Mouse (Mus musculus): ENCODE data around the gene Col4a5. TPM values are rescaled to one million over a fixed set of nuclear protein-coding genes. Genes with fewer than 3 reads are reported as not detected.

Gene Col4a5
- polyA plus RNA-seq (2015; fragmentation: Nextera tagmentation; extraction: Ambion mirVana): 7.3 and 8.5 TPM in 2 replicates

DNA sequence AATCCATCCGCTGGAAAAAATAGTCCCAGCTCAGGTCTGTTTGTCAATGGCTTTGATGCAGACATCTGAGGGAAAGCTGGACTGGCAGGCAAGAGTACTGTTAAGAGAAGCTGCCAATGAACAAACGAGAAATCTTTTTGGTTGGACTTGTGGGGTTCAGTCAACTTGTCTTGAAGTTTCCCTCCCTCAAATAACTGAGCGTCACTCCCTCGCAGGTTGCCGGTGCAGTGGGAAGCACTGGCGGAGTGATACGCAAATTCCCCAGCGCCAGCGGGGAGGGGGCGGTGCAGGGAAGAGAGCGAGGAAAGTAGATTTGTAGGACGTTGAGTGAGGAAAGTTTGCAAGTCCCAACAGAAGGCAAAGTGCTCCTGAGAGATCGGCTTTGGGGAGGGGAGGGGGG is at the start of gene Col4a5:
TSS of gene Col4a5 (plus strand) at position 276 of the 400 bp plus-strand sequence.
- Histone ChIP-seq H3K4me3 (replicated peaks) (peak within 1 kb of the TSS; percentile 41), H3K9ac (replicated peaks) (0 out of 2 replicates have a peak within 1 kb of the TSS, but pooled peaks have one; percentile 26), H3K4me1 (no peaks in the 10 kb centered on the region), H3K36me3 (no peaks in the 10 kb centered on the region), H3K9me3 (replicated peaks) (no peaks in the 10 kb centered on the region), H3K27ac (replicated peaks) (no peak within 1 kb of the TSS), H3K4me2 (peak within 1 kb of the TSS; percentile 64), H3K27me3 (replicated peaks) (peaks cover 31% of the 10 kb centered on the region)
- peak; percentile 79; the same call in 1 of the 2 replicates for ATAC-seq (ENCODE audit: low FRiP score)
- 5% methylated on average over 12 of the region's 13 CpGs for WGBS

DNA sequence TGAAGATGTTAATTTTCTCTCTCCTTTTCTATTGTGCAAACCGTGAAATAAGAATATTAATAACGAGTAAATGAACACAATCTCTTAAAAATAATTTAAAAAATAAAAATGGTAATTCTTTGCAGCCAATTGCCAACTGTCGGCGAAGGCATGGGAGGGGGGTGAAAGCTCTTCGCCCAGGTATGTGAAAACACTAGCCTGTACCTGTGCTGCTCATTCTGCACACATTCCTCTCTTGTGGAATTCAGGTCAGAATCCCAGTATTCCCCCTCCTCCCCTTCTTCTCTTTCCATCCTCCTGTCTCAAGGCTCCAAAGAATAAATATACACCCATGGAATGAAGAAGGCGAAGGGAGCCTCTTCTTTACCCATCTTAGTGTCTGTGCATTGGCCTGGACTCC is 38.4 kb upstream of the Col4a5 start:
- no peak overlapping the region for H3K4me3 ChIP-seq (replicated peaks)
- no peaks in the 10 kb centered on the region for H3K9me3 ChIP-seq (replicated peaks)
- H3K4me1 ChIP-seq: no peaks in the 10 kb centered on the region
- ATAC-seq (ENCODE audit: low FRiP score): no peak
- H3K9ac ChIP-seq (replicated peaks): no peak overlapping the region
- peaks cover 5% of the 10 kb centered on the region; the same call in 1 of the 2 replicates for H3K27me3 ChIP-seq (replicated peaks)
- no peak overlapping the region for H3K4me2 ChIP-seq
- WGBS: 89% methylated on average over 6 of the region's 6 CpGs
- no peaks in the 10 kb centered on the region for H3K36me3 ChIP-seq
- no peak overlapping the region for H3K27ac ChIP-seq (replicated peaks)

DNA sequence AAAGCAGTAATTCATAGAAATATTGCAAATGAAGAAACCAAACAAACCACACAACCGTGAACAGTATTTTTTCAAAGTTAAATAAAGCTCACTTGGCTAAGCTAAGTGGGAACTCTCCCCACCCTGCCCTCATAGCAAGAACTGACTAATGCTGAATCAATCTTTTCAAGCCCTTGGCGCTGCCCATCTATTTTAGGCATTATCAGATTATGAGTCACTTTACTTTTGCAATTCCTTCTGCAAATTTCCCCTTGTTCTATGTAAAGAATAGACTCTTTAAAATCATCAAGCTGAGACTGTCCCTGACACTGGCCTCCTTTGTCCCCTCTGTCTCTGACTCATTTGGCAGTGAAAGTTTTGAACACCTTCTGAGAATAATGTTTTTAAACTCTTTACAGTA is 35.8 kb upstream of the Col4a5 start:
- Histone ChIP-seq H3K27me3 (replicated peaks) (peaks cover 8% of the 10 kb centered on the region; the same call in 1 of the 2 replicates), H3K4me3 (replicated peaks) (no peak overlapping the region), H3K27ac (replicated peaks) (no peak overlapping the region), H3K4me2 (no peak overlapping the region), H3K36me3 (no peaks in the 10 kb centered on the region), H3K9me3 (replicated peaks) (no peaks in the 10 kb centered on the region), H3K4me1 (no peaks in the 10 kb centered on the region), H3K9ac (replicated peaks) (no peak overlapping the region)
- ATAC-seq (ENCODE audit: low FRiP score): no peak
- WGBS: 73% methylated on average over 2 of the region's 2 CpGs

DNA sequence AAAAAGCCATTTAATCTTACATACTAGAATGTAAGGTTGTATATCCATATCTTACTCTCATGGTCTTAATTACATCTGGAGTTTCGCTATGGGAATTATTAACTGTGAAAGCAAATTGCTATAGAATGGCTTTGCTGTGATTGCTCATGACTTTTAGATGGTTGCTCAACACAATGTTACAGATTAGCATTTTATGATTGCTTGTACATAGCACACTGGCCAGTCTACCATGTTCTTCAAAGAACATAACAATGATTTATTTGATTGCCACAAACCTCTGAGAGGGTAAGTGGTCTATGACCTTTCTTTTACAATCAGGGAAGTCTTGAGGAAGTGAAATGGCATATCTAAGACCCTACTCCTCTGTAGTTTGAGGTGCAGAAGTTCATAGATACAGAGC is 27.2 kb upstream of the Col4a5 start:
- Histone ChIP-seq H3K4me3 (replicated peaks) (no peak overlapping the region), H3K27me3 (replicated peaks) (peaks cover 20% of the 10 kb centered on the region; the same call in 1 of the 2 replicates), H3K4me2 (no peak overlapping the region), H3K9me3 (replicated peaks) (no peaks in the 10 kb centered on the region), H3K36me3 (no peaks in the 10 kb centered on the region), H3K27ac (replicated peaks) (no peak overlapping the region), H3K9ac (replicated peaks) (no peak overlapping the region), H3K4me1 (no peaks in the 10 kb centered on the region)
- ATAC-seq (ENCODE audit: low FRiP score): no peak
- WGBS: 67% methylated on average over 1 of the region's 1 CpGs

DNA sequence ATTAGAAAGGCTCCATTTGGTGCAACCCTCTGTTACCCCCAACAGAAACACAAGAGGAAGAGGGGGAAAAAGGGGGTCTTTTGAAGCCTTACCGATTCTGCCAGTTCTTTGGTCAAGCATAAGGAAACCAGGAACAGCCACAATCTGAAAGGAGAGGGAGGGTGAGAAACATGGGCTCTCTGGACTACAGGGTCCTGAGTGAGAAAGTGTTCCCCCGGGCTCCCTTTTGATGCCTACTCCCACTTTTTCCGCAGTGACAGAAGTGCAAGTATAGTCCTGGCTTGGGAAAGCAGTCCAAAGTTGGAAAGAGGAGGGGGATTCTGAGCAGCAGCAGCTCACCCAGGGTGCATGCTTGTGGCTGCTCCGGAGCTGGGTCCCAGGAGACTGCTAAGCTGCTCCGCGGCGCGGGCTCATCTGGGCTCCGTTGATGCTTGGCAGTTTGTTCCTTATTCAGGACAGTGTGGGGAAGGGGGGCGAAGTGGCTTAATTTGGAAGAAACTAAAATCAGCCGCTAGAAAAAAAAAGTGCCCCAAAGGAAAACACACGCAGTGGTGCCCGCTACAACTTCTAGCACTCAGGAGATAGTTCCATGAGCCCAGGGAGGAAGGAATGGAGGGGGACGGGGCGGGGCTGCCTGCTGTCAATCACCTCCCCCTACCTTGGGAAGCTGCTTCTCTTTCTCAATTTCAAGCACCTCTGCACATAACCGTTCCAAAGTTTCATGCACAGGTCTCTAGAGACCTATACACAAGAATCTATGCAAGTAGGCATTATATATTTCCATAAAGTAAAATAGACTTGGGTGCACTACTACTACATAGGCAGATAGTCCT is 1.5 kb upstream of the Col4a5 start, which contains the start of gene Col4a6:
TSS of gene Col4a6 (minus strand) at position 607 of the 833 bp plus-strand sequence.
- no peak within 1 kb of the TSS for H3K27ac ChIP-seq (replicated peaks)
- H3K36me3 ChIP-seq: no peaks in the 10 kb centered on the region
- peak within 1 kb of the TSS; percentile 64 for H3K4me2 ChIP-seq
- no peaks in the 10 kb centered on the region for H3K9me3 ChIP-seq (replicated peaks)
- no peaks in the 10 kb centered on the region for H3K4me1 ChIP-seq
- H3K4me3 ChIP-seq (replicated peaks): peak within 1 kb of the TSS; percentile 41
- WGBS: 19% methylated on average over 16 of the region's 16 CpGs
- ATAC-seq (ENCODE audit: low FRiP score): no peak
- no peak within 1 kb of the TSS for H3K9ac ChIP-seq (replicated peaks)
- H3K27me3 ChIP-seq (replicated peaks): peaks cover 31% of the 10 kb centered on the region

DNA sequence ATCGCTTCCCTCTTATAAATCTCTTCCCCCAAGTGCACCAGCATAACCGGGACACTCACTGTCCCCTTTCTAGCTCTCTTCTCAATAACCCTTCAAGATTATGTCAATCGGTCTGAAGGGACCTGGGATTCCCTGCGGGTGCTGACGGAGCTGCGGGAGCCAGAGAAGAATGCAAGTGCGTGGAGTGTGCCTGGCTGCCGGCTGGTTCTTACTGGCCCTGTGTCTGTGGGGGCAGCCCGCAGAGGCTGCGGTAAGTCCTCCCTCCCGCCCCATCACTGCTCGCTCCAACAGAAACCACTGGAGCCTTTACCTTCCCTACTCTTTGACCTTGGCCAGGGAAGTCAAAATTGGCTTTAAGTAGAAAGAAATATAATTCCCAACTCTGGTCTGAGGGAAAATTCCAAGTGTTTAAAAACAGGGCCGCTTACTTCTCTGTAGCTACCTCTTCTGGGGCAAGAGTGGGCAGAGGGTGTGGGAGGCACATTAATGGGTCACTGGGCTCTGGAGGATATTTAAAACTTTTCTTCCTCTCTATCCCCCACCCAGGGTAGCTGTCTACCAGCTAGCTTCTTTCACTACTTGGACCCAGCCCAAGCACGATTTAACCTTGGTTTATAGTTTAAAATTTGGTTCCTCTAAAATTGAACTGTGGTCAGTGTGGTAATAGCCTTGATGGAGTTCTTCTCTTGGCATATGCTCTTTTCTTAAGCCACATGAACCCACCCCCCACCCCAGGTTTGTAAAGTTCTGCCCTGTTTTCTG is 562 bp downstream of the Col4a5 start:
- no peak overlapping the region for H3K27ac ChIP-seq (replicated peaks)
- no peaks in the 10 kb centered on the region for H3K4me1 ChIP-seq
- ATAC-seq (ENCODE audit: low FRiP score): peak; percentile 50; the same call in 1 of the 2 replicates
- H3K4me2 ChIP-seq: peak overlapping the region; percentile 64
- H3K36me3 ChIP-seq: no peaks in the 10 kb centered on the region
- peaks cover 29% of the 10 kb centered on the region for H3K27me3 ChIP-seq (replicated peaks)
- whole genome bisulfite sequencing: 27% methylated on average over 14 of the region's 14 CpGs
- H3K9me3 ChIP-seq (replicated peaks): no peaks in the 10 kb centered on the region
- H3K4me3 ChIP-seq (replicated peaks): peak overlapping the region; percentile 41
- H3K9ac ChIP-seq (replicated peaks): 0 out of 2 replicates have a peak overlapping the region, but pooled peaks have one; percentile 26

DNA sequence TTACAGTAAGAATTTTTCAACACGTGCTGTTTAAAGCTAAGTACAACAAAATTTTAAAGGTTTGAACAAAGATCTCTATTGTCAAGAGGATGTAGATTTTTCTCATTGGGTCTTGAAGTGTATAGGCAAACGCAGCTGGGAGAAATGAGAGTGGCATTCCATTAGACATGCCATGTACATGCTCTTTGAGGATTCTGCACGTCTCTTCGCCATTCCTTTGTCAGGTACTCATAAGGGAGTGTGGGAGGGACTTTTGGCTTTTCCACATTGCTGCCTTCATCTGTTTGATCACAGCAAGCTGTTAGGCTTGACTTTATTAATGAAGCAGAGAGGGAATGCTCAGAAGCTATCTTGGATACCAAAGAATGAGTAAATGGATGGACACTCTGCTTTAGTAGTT is 19.4 kb downstream of the Col4a5 start:
- no peak overlapping the region for H3K9ac ChIP-seq (replicated peaks)
- no peak overlapping the region for H3K4me3 ChIP-seq (replicated peaks)
- no peaks in the 10 kb centered on the region for H3K4me1 ChIP-seq
- 64% methylated on average over 4 of the region's 4 CpGs for WGBS
- no peaks in the 10 kb centered on the region for H3K9me3 ChIP-seq (replicated peaks)
- H3K4me2 ChIP-seq: no peak overlapping the region
- no peak overlapping the region for H3K27ac ChIP-seq (replicated peaks)
- peaks cover 8% of the 10 kb centered on the region; the same call in 1 of the 2 replicates for H3K27me3 ChIP-seq (replicated peaks)
- ATAC-seq (ENCODE audit: low FRiP score): no peak
- H3K36me3 ChIP-seq: no peaks in the 10 kb centered on the region

DNA sequence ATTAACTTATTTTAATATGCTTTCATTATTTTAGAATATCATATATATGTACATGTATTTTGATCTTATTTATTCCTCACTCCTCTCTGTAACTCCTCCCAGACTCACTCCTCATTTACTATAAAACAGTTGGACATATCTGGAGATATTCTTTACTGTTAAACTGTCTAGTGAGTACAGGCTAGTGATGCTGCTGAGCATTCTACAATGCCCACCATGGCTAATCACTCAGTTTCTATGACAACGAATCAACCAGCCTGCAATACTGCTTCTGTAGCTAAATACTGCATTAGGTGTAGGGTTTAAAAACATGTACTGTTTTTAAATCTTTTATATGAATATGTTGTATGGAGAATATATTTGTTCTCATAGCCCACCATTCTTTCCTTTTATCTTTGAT is 27.9 kb downstream of the Col4a5 start:
- Histone ChIP-seq H3K4me1 (no peaks in the 10 kb centered on the region), H3K4me3 (replicated peaks) (no peak overlapping the region), H3K27me3 (replicated peaks) (no peaks in the 10 kb centered on the region), H3K4me2 (no peak overlapping the region), H3K27ac (replicated peaks) (no peak overlapping the region), H3K9me3 (replicated peaks) (no peaks in the 10 kb centered on the region), H3K9ac (replicated peaks) (no peak overlapping the region), H3K36me3 (no peaks in the 10 kb centered on the region)
- 83% methylated on average over 1 of the region's 1 CpGs for WGBS
- no peak for ATAC-seq (ENCODE audit: low FRiP score)

DNA sequence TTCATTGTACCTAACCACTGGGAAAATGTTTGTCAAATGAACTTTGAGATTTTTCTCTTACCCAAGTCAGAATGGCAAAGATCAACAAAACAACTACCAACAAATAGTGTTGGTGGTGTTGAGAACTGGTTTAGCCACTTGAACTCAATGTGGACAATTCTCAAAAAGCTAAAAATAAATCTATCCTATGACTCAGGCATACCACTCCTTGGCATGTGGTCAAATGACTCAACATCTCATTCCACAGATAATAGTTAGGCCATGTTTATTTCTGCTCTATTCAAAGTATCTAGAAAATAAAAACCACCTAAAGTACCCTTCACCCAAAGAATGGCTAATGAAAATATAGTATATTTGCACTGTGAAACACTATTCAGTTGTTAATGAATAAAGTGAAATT is 58.3 kb downstream of the Col4a5 start:
- no peak overlapping the region for H3K4me3 ChIP-seq (replicated peaks)
- H3K9me3 ChIP-seq (replicated peaks): no peaks in the 10 kb centered on the region
- H3K9ac ChIP-seq (replicated peaks): no peak overlapping the region
- no peak overlapping the region for H3K27ac ChIP-seq (replicated peaks)
- H3K4me2 ChIP-seq: no peak overlapping the region
- ATAC-seq (ENCODE audit: low FRiP score): no peak
- no peaks in the 10 kb centered on the region for H3K4me1 ChIP-seq
- no peaks in the 10 kb centered on the region for H3K36me3 ChIP-seq
- H3K27me3 ChIP-seq (replicated peaks): no peaks in the 10 kb centered on the region

DNA sequence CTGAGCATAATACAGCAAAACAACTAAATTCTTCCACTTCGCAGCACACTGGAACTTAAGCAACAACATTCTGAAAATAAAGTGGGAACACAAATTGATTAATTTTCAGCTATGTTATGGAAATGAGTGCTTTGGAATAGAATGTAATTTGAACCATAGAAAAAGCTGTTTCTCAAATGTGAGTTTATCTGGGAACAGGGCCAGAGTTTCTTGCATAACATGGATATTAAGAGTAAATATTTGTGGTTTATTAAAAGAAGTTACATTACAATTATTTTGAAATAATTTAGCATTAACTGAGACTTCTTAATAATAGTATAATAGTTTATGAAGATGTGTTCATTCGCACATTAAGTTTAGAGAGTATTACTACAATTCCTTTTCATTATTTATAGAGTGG is 72.3 kb downstream of the Col4a5 start:
- ATAC-seq (ENCODE audit: low FRiP score): no peak
- 92% methylated on average over 2 of the region's 2 CpGs for WGBS
- Histone ChIP-seq H3K27ac (replicated peaks) (no peak overlapping the region), H3K27me3 (replicated peaks) (no peaks in the 10 kb centered on the region), H3K4me2 (no peak overlapping the region), H3K4me1 (no peaks in the 10 kb centered on the region), H3K9me3 (replicated peaks) (no peaks in the 10 kb centered on the region), H3K9ac (replicated peaks) (no peak overlapping the region), H3K36me3 (no peaks in the 10 kb centered on the region), H3K4me3 (replicated peaks) (no peak overlapping the region)

DNA sequence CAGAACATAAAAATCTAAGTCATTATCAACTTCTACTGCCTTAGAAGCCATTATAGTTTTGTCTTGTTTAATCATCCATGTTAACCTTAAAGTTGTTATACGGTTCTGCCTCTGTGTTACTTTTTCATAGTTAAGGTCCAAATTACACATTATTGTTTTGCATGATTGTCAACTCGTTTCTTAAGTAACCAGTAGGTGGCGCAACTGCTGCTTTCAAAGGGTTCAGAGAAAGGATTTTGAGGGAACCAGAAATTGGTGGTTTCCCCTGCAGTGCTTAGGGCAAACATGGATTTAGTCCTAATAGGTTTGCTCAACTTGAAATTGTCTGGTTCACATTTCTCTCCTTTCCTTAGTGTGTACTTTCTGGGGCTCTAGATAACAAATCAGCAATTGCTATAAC is 115.1 kb downstream of the Col4a5 start:
- Histone ChIP-seq H3K27ac (replicated peaks) (no peak overlapping the region), H3K4me1 (no peaks in the 10 kb centered on the region), H3K27me3 (replicated peaks) (no peaks in the 10 kb centered on the region; the same call in 1 of the 2 replicates), H3K9me3 (replicated peaks) (no peaks in the 10 kb centered on the region), H3K9ac (replicated peaks) (no peak overlapping the region), H3K4me3 (replicated peaks) (no peak overlapping the region), H3K4me2 (no peak overlapping the region), H3K36me3 (no peaks in the 10 kb centered on the region)
- 36% methylated on average over 3 of the region's 3 CpGs for WGBS
- no peak for ATAC-seq (ENCODE audit: low FRiP score)

Measured in neural tube, embryonic 15.5 days (tissue).